Mouse (Mus musculus) G1E-ER4 (cell line): Measurements from ENCODE around the gene Fam161a. TPM values are rescaled to one million over a fixed set of nuclear protein-coding genes. Genes with fewer than 3 reads are reported as not detected.

Source experiments
- GATA1 ChIP-seq: IDR thresholded peaks from one replicate; pipeline ENCODE4 v1.8.0; 2012; ENCODE audit warnings: low read length, inconsistent platforms
- polyA plus RNA-seq: library from polyadenylated mRNA; stranded (reverse); fragments of >175 nt; gene quantifications from 2 replicates; pipeline ENCODE4 v1.2.3, GENCODE M21; 2012

Gene Fam161a
- polyA plus RNA-seq, result 0.17 and 0.21 TPM in 2 replicates

DNA sequence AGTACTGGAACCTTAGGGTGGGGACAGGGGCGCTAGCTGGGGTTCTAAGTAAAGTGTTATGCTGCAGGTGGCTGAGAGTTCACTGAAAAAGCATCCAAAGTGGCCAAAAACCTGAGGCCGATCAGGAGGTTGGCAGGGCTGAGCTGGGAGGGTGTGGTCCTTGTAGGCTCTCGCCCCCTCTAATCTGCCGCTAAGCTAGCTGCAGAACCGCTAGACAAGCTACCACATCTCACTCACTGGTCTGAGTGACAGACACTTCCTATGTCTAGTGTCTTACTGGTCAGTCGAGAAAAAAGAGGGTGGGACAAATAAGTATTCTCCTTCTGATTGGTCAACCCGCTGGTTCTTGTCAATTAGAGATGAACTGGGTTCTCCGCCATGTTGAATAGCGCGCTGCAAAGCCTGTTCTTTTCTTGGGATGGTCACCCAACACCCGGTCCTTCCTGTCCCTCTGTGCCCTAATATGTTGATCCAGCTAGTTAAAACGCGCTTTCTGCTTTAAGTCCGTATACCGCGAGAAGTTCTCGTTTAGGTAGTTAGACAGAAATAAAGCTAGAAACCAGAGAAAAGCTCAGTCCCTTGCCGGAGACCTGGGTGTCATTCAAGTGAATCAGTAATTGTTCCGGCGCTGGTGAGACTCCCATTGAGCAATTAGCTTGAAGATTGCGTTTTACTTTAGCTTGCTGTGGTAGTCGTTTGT, at the start of gene Fam161a:
Fam161a (plus strand) TSS at position 51 of the 700 bp plus-strand sequence.
- no peak for TF ChIP-seq GATA1

DNA sequence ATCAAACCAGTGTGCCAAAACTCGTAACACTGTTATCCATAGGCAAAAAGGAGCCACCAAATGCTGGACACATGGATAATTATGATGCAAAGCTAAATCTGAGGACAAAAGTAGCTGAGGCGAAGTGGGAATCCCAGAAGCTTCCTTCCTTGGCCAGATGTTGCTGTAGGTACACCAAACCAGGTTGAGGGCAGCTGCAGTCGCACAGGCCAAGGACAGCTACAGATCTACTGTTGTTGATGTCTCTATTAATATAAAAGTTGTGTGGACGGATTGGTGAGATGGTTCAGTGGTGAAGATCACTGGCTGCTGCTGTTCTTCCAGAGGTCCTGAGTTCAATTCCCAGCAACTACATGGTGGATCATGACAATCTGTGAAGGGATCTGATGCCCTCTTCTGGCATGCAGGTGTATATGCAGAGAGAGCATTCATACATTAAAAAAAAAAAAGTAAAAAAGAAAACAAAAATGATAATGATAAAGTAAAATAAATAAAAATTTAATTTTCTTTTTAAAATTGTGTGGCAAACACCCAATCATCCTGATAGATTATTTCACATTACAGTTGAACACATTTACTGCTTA, 49.4 kb upstream of the Fam161a start:
- no peak for TF ChIP-seq GATA1

DNA sequence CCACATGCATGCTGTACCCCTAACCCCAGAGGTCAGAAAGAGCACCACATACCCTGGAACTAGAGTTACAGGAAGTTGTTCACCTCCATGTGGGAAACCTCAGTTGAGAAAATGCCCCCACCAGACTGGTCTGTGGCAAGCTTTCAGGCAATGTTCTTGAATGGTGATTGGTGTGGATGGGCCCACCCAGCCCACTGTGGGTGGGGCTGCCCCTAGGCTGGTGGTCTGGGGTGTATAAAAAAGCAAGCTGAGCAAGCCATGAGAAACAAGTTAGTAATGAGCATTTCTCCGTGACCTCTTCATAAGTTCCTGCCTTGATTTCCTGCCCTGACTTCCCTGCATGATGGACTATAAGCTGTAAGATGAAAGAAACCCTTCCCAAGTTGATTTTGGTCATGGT, 45.2 kb upstream of the Fam161a start:
- TF ChIP-seq GATA1, result no peak

DNA sequence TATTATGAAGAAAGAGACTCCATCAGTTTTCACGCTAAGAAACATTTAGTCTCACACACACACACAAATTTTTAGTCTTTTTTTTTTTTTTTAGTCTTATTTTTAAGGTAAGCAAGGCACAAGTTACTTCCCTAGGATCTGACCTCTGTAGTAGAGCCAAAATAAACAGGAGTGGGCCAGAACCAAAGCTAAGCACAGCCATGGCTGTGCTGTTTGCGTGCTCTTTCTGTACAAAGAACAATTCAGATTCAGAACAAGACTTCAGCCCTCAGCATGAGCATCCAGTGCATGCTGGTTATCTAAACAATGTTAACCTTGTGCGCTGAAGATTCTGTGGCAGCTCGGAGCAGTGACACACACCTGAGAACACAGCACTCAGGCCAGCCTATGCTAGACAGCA, 42.9 kb upstream of the Fam161a start:
- TF ChIP-seq GATA1, result no peak

DNA sequence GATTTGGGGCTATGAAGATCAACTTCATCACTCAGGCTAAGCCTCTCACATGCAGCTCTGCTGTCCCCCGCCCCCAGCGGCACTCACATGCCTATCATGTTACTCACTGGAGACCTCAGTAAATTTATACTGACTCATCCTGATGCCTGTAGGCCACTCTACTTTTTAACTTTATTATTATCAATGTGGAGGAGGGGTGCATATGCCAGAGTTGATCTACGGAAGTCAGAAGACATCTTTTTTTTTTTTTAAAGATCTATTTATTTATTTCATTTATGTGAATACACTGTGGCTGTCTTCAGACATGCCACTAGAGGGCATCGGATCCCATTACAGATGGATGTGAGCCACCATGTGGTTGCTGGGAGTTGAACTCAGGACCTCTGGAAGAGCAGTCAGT, 41.8 kb upstream of the Fam161a start:
- TF ChIP-seq GATA1, result no peak

DNA sequence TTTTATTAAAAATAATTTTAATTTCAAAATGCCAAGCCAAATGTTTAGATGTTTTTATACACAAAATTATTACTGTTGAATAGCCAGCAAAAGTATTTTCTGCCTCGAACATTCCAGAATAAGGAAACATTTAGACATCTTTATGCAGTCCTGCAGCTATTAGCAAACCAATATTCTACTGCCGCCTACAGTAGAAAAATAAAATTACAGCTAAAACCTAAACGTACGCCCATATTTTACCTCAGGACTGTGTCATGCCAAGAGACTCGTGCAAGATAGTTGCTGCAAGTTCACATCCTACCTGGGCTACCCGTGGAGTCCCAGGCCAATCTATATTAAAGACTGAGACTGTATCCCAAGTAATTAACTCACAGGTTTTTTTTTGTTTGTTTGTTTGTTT, 37.8 kb upstream of the Fam161a start:
- no peak for TF ChIP-seq GATA1

DNA sequence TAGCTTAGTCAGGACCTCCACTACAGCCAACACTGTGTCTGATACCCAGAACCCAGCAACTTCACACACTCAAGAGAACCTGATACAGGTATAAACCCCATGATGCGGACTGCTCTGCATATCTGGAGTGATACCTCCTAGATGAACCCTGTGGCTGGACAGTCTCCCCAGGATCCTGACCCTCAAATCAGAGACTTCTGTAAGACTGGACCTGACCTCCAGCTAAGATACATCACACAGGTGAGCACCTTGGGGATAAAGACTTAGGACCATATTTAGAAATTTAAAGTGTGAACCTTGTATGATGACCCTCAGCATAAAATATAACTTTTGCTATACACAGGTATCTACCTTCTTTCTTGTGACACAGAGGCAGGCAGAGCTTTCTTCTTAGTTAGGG, 36.8 kb upstream of the Fam161a start:
- TF ChIP-seq GATA1, result no peak

DNA sequence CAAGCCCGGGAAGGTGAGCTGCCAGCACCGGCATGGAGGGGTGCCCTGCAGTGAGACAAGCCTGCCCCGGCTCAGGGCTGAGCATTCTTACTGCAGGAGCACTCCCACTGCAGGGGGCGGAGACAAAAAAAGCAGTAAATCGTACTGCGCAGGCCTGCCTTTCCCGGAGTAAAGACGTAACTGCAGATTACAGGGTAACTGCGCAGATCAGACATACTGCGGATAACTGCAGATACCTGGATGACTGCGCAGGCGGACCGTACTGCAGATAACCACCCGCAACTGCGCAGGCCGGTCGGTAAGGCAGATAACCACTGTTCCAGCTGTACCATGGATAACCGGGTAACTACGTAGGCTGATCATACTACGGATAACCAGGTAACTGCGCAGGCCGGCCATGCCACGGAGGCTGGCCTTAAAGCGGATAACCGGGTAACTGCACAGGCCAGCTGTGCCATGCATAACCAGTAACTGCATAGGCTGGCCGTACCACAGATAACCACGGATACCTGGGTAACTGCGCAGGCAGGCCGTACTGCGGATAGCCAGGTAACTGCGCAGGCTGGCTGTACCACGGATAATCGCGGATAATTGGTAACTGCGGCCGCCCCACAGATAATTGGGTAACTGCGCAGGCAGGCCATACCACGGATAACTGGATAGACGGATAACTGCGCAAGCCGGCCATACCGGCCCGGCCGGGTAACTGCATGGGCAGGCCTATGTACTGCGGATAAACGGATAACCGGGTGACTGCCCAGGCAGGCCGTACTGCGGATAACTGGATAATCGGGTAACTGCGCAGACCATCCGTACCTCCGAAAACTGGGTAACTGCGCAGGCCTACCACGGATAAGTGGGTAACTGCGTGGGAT, 35.3 kb upstream of the Fam161a start, which contains the start of gene Zrsr1:
Zrsr1 (plus strand) TSS at position 171 of the 875 bp plus-strand sequence.
- TF ChIP-seq GATA1, result peak; percentile 98

DNA sequence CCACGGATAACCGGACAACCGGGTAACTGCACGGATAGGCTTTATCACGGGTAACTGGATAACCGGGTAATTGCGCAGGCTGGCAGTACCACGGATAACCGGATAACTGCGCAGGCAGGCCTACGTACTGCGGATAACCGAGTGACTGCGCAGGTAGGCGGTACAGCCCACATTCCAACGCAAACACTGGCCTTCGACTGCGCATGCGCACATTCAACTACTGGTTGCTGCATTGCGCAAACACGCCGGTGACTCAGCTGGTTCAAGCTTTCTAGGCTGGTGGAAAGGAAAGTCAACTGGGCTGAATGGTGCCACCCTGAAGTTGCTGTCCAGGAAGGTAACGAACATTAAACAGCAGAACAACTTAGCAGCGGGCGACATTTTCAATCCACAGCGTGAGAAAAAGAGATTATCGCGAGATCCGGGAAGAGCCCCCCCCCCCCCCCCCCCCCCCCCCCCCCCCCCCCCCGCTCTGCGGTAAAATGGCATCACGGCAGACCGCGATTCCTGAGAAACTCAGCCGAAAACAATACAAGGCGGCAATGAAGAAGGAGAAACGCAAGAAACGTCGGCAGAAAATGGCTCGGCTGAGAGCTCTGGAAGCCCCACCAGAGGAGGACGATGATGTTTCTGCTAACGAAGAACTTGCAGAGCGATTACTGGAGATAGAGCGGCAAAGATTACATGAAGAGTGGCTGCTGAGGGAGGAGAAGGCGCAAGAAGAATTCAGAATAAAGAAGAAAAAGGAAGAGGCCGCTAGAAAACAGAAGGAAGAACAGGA, 34.4 kb upstream of the Fam161a start:
- TF ChIP-seq GATA1, result no peak

DNA sequence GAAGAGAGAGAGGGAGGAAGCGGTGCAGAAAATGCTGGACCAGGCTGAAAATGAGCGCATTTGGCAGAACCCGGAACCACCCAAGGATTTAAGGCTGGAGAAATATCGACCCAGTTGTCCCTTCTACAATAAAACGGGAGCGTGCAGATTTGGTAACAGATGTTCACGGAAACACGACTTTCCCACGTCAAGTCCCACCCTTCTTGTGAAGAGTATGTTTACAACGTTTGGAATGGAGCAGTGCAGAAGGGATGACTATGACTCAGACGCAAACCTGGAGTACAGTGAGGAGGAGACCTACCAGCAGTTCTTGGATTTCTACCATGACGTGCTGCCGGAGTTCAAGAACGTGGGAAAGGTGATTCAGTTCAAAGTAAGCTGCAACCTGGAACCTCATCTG, 33.7 kb upstream of the Fam161a start:
- TF ChIP-seq GATA1, result no peak

DNA sequence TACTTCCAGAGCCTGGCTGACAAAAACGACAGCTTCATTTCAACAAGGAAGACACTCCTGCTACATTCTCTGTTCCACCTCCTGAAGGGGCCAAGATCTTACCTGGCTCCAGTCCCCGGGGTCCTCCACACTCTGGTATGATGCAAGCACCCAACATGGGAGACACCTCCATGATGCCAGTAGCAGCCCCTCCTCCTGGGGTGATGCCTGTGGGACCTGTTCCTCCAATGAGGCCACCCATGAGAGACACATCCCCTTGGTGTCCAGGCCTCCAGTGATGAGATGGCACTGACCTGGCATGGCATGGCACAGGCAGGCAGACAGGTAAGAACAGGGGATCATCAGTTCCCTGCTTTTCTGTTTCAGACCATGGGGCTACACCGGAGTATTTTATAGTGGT, 29.1 kb upstream of the Fam161a start:
- no peak for TF ChIP-seq GATA1

DNA sequence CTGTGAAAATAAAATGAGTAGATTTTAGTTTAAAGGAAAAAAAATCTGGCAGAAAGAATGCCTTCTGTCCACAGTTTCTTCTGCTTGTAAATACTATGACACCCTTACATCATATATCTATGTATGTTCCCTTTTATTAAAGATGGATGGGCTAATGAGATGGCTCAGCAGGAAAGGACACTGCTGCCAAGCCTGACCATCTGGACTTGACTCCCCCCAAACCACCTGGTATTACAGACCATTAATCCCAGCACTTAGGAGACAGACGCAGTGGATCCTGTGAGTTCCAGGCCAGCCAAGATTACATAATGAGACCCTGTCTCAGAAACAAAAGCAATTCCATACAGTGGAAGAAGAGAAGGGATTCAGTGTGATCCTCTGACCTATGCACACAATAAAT, 28.6 kb upstream of the Fam161a start:
- TF ChIP-seq GATA1, result no peak

DNA sequence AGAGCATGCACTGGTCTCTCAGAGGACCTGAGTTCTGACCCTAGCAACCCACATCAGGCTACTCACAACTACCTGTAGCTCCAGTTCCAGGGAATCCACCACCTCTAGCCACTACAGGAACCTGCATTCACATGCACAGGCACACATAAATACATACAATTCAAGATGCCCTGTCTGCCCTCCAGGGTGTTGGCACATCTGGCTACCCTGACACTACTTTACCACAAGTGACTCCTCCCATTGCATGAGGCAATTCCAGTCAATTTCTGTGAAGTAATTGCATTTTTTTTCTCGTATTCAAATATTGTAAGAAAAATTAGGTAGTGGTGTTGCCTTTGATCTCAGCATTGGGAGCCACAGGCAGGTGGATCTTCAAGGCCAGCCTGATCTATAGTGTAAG, 28.1 kb upstream of the Fam161a start:
- TF ChIP-seq GATA1, result no peak

DNA sequence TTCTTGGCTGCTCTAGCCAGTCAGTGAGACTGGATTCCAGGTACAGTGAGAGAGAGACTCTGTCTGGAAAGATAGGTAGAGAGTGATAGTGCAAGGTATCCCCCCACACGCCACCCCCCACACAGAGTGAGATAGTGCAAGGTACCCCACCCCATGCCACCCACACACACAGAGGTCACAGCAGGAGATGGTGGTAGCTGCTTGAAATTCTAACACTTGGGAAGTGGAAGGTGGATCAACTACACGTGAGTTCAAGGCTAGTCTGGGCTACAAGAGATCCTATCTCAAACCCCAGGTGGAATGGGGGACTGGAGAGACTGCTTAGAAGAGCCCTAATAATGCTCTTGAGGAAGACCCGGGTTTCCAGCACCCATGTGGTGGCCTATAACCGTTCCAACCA, 26.3 kb upstream of the Fam161a start:
- no peak for TF ChIP-seq GATA1

DNA sequence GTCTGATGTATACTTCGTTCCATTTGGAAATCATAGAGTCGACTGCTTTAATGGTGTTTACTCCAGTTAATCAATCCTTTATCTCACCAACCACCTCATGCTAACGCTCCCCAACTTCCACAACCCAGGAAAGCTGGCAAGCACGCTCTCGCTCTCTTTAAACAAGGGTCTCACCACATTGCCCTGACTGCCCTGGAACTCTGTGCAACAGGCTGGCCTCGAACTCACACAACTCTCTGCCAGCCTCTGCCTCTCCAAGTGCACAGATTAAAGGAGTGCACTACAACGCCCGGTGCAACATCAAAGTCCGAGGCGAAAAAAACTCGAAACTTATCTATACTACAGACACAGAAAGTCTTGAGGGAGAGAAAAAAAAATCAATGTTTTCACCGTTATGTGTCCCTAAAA, 25.8 kb upstream of the Fam161a start:
- no peak for TF ChIP-seq GATA1

DNA sequence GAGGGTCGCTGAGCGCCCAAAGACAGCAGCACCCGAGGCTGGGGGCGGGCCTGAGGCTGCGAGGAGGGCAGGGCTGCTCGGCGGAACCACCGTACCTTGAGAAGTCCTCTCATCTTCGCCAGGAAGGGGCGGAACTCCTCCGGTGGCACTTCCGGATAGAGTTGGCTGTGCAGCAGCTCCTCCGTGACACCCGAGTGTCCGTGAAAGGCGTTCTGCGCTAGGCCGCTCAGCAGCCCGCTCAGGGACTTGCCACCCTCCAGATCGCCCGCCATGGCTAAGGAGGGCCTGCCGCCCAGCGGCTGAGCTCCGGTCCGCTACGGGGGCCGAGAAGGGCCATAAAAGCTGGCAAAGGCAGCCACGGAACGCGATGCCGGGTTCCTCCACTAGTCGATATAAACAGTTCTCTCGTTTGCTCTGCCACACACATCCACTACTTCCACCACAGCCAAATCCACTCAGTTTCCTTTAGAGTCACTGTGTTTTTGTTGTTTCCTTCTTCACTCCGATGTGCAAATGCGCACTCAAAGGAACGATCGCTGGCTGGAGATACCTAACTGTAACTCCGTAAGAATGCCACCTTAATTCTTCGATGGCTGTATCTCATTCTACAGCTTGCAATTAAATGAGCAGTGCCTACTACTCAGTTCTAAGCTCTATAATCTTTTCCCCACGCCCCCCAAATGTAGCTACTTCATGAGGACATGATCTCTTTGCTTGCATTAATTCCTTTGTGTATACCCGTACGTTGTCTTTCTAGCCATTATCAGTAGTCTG, 25.2 kb upstream of the Fam161a start, which contains the start of the genes Gm28048 and Commd1:
Gm28048 (minus strand) TSS at position 107 of the 774 bp plus-strand sequence.
Commd1 (minus strand) TSS at position 399 of the 774 bp plus-strand sequence.
- no peak for TF ChIP-seq GATA1
